Mouse (Mus musculus): ENCODE measurements around the gene Arhgap23. TPM values are rescaled to one million over a fixed set of nuclear protein-coding genes. Genes with fewer than 3 reads are reported as not detected.

Gene Arhgap23
- polyA plus RNA-seq, 2 experiments, result 9.8 to 28.9 TPM

DNA sequence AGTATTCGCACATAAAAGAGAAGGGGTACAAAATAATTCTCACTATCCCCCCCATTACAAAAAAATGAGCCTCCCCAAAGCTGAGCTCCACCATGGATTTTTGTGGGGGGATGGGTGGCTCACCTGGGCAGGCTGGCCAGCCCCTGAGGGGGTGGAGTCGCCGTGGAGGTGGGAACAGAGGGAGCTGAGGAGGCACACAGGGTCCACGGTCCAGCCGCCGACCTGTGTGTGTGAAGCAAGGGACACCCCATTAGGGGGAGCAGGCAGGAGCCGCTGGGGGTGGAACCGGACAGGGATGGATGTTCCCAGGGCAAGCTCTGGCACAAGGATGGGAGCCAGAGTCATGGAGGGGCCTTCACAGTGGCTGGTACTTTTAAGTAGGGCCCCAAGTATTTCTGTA lies 133.4 kb downstream of the Arhgap23 start:
- Histone ChIP-seq H3K36me3 (ENCODE audit: control insufficient read depth, insufficient read depth, low read length) (no peaks in the 10 kb centered on the region), H3K9ac (ENCODE audit: low read depth, low read length, severe bottlenecking) (no peak overlapping the region), H3K4me1 (ENCODE audit: control insufficient read depth, insufficient read depth, low read length) (peaks cover 3% of the 10 kb centered on the region; the same call in 1 of the 2 replicates), H3K27me3 (ENCODE audit: control insufficient read depth, insufficient read depth, low read length) (peaks cover 73% of the 10 kb centered on the region), H3K9me3 (ENCODE audit: control insufficient read depth, low read length) (no peaks in the 10 kb centered on the region), H3K4me2 (replicated peaks; ENCODE audit: low read depth, low read length, severe bottlenecking) (no peak overlapping the region), H3K4me3 (replicated peaks; ENCODE audit: low read length) (no peak overlapping the region), H3K27ac (replicated peaks; ENCODE audit: low read depth, low read length) (no peak overlapping the region)
- no peak for DNase-seq (ENCODE audit: low spot score)
- no peak for TF ChIP-seq POLR2A (IDR thresholded peaks at IDR 0.05; ENCODE audit: borderline replicate concordance, extremely low read depth, insufficient read depth, insufficient read length)
- WGBS, result 43% methylated on average over 8 of the region's 8 CpGs
- no peak for ATAC-seq (ENCODE audit: low FRiP score, low read depth)

Other genes with a start within 250 kb of the Arhgap23 start
- 123 and 145 TPM in 2 replicates for gene Kpnb1, start 227.7 kb upstream of the Arhgap23 start, polyA plus RNA-seq (2012; rRNA removed)
- gene Kpnb1, start 227.7 kb upstream of the Arhgap23 start, polyA plus RNA-seq (2014; fragmentation: Nextera tagmentation; extraction: Ambion mirVana), result 71.5 and 71.8 TPM in 2 replicates
- 54.6 and 63.5 TPM in 2 replicates for gene Npepps, start 134.9 kb upstream of the Arhgap23 start, polyA plus RNA-seq (2012; rRNA removed)
- 73.9 and 83.6 TPM in 2 replicates for gene Npepps, start 134.9 kb upstream of the Arhgap23 start, polyA plus RNA-seq (2014; fragmentation: Nextera tagmentation; extraction: Ambion mirVana)
- 20.3 and 22.7 TPM in 2 replicates for gene Mrpl45, start 99.8 kb upstream of the Arhgap23 start, polyA plus RNA-seq (2012; rRNA removed)
- 42.4 and 42.8 TPM in 2 replicates for gene Mrpl45, start 99.8 kb upstream of the Arhgap23 start, polyA plus RNA-seq (2014; fragmentation: Nextera tagmentation; extraction: Ambion mirVana)
- 0.08 and 0.09 TPM in 2 replicates for gene Gpr179, start 63.5 kb upstream of the Arhgap23 start, polyA plus RNA-seq (2012; rRNA removed)
- gene Gpr179, start 63.5 kb upstream of the Arhgap23 start, polyA plus RNA-seq (2014; fragmentation: Nextera tagmentation; extraction: Ambion mirVana), result 0.07 TPM in 2 replicates
- 13.7 and 14.1 TPM in 2 replicates for gene Socs7, start 53.0 kb upstream of the Arhgap23 start, polyA plus RNA-seq (2012; rRNA removed)
- 2.6 and 3.0 TPM in 2 replicates for gene Socs7, start 53.0 kb upstream of the Arhgap23 start, polyA plus RNA-seq (2014; fragmentation: Nextera tagmentation; extraction: Ambion mirVana)
- gene 4933428G20Rik, start 84.8 kb downstream of the Arhgap23 start, polyA plus RNA-seq (2012; rRNA removed), result not detected in 2 replicates
- 0.19 and 0.36 TPM in 2 replicates for gene 4933428G20Rik, start 84.8 kb downstream of the Arhgap23 start, polyA plus RNA-seq (2014; fragmentation: Nextera tagmentation; extraction: Ambion mirVana)
- gene Srcin1, start 160.7 kb downstream of the Arhgap23 start, polyA plus RNA-seq (2012; rRNA removed), result 4.0 and 5.1 TPM in 2 replicates
- 0.39 and 0.53 TPM in 2 replicates for gene Srcin1, start 160.7 kb downstream of the Arhgap23 start, polyA plus RNA-seq (2014; fragmentation: Nextera tagmentation; extraction: Ambion mirVana)
- 6.6 and 9.2 TPM in 2 replicates for gene Epop, start 214.2 kb downstream of the Arhgap23 start, polyA plus RNA-seq (2012; rRNA removed)
- 4.4 and 4.8 TPM in 2 replicates for gene Epop, start 214.2 kb downstream of the Arhgap23 start, polyA plus RNA-seq (2014; fragmentation: Nextera tagmentation; extraction: Ambion mirVana)
- gene Mllt6, start 247.9 kb downstream of the Arhgap23 start, polyA plus RNA-seq (2012; rRNA removed), result 28.6 and 36.0 TPM in 2 replicates
- 4.9 and 6.1 TPM in 2 replicates for gene Mllt6, start 247.9 kb downstream of the Arhgap23 start, polyA plus RNA-seq (2014; fragmentation: Nextera tagmentation; extraction: Ambion mirVana)

Data from limb, embryonic 14.5 days (tissue).